Comparison of ENCODE assay signal across 8 mouse cellular contexts in genomic region chr9:102722750-102723149, GRCm38 (mm10). TPM values are rescaled to one million over a fixed set of nuclear protein-coding genes. Genes with fewer than 3 reads are reported as not detected.
DNase-seq lines count a peak whose midpoint lies in the region; ATAC-seq and TF ChIP-seq lines count a peak whose summit lies in the region.
"Had no signal": no experiment of that assay in that cellular context is flagged by ENCODE, and none has a peak within 500 bp of the region (broad histone marks: within the 10 kb centered on the region; RNA-seq: fewer than 3 reads in every experiment).

No protein-coding gene starts in this region.

- no peak for TF ChIP-seq CTCF in forebrain, postnatal 0 days (IDR thresholded peaks at IDR 0.05; ENCODE audit: low read depth)

- peak overlapping the region; percentile 17; the same call in 1 of the 2 replicates for H3K9ac ChIP-seq in lung, embryonic 15.5 days
- H3K9ac ChIP-seq in forebrain, postnatal 0 days = no peak overlapping the region
- H3K9ac ChIP-seq in limb, embryonic 13.5 days = peak overlapping the region; percentile 99
- H3K9ac ChIP-seq in stomach, embryonic 16.5 days (ENCODE audit: low read length) = no peak overlapping the region
- H3K9ac ChIP-seq: liver, embryonic 15.5 days had no signal

- H3K27ac ChIP-seq in lung, embryonic 15.5 days = peak overlapping the region; percentile 91
- H3K27ac ChIP-seq in forebrain, postnatal 0 days (ENCODE audit: low read depth, low read length) = no peak overlapping the region
- H3K27ac ChIP-seq in limb, embryonic 13.5 days = peak overlapping the region; percentile 87
- H3K27ac ChIP-seq in stomach, embryonic 16.5 days (ENCODE audit: low read length) = peak overlapping the region; percentile 67; the same call in 1 of the 2 replicates
- H3K27ac ChIP-seq: liver, embryonic 15.5 days had no signal

- WGBS in lung, embryonic 15.5 days = 74% methylated on average over 4 of the region's 4 CpGs
- 73% methylated on average over 4 of the region's 4 CpGs for WGBS in forebrain, postnatal 0 days
- 86% methylated on average over 4 of the region's 4 CpGs for WGBS in limb, embryonic 13.5 days
- 76% methylated on average over 4 of the region's 4 CpGs for WGBS in stomach, embryonic 16.5 days

- no peak for ATAC-seq in lung, embryonic 15.5 days (ENCODE audit: borderline replicate concordance, extremely low read depth, low FRiP score, low TSS enrichment)
- ATAC-seq in forebrain, postnatal 0 days = no peak
- no peak for ATAC-seq in limb, embryonic 13.5 days (ENCODE audit: low FRiP score, low read depth)
- ATAC-seq in stomach, embryonic 16.5 days (ENCODE audit: insufficient read depth, low FRiP score) = no peak

- H3K36me3 ChIP-seq in lung, embryonic 15.5 days = peaks cover 61% of the 10 kb centered on the region
- peaks cover 56% of the 10 kb centered on the region for H3K36me3 ChIP-seq in forebrain, postnatal 0 days (ENCODE audit: insufficient read depth)
- peaks cover 78% of the 10 kb centered on the region for H3K36me3 ChIP-seq in limb, embryonic 13.5 days
- peaks cover 25% of the 10 kb centered on the region for H3K36me3 ChIP-seq in stomach, embryonic 16.5 days (ENCODE audit: control insufficient read depth, insufficient read depth, low read length)

- H3K4me3 ChIP-seq in lung, embryonic 15.5 days = no peak overlapping the region
- no peak overlapping the region for H3K4me3 ChIP-seq in forebrain, postnatal 0 days (ENCODE audit: low read depth, low read length)
- peak overlapping the region; percentile 96 for H3K4me3 ChIP-seq in limb, embryonic 13.5 days
- H3K4me3 ChIP-seq in stomach, embryonic 16.5 days (replicated peaks; ENCODE audit: low read length) = no peak overlapping the region
- H3K4me3 ChIP-seq: liver, embryonic 15.5 days had no signal

- peak overlapping the region; percentile 82; the same call in 1 of the 2 replicates for H3K4me2 ChIP-seq in lung, embryonic 15.5 days
- peak overlapping the region; percentile 67; the same call in 1 of the 2 replicates for H3K4me2 ChIP-seq in forebrain, postnatal 0 days (ENCODE audit: low read depth)
- H3K4me2 ChIP-seq in limb, embryonic 13.5 days (replicated peaks) = peak overlapping the region; percentile 74
- H3K4me2 ChIP-seq in stomach, embryonic 16.5 days (ENCODE audit: low read depth, low read length) = peak overlapping the region; percentile 94
- H3K4me2 ChIP-seq: liver, embryonic 15.5 days had no signal

- no peaks in the 10 kb centered on the region for H3K27me3 ChIP-seq in lung, embryonic 15.5 days
- no peaks in the 10 kb centered on the region for H3K27me3 ChIP-seq in forebrain, postnatal 0 days (ENCODE audit: insufficient read depth, low read length)
- no peaks in the 10 kb centered on the region for H3K27me3 ChIP-seq in limb, embryonic 13.5 days
- H3K27me3 ChIP-seq in stomach, embryonic 16.5 days (ENCODE audit: control insufficient read depth, insufficient read depth, low read length) = no peaks in the 10 kb centered on the region

- no peaks in the 10 kb centered on the region for H3K9me3 ChIP-seq in lung, embryonic 15.5 days
- no peaks in the 10 kb centered on the region for H3K9me3 ChIP-seq in forebrain, postnatal 0 days (ENCODE audit: low read length)
- H3K9me3 ChIP-seq in limb, embryonic 13.5 days = no peaks in the 10 kb centered on the region
- H3K9me3 ChIP-seq in stomach, embryonic 16.5 days (replicated peaks; ENCODE audit: control insufficient read depth, low read length) = no peaks in the 10 kb centered on the region
- H3K9me3 ChIP-seq: liver, embryonic 15.5 days had no signal

- H3K4me1 ChIP-seq in lung, embryonic 15.5 days = peaks cover 84% of the 10 kb centered on the region
- H3K4me1 ChIP-seq in forebrain, postnatal 0 days (ENCODE audit: insufficient read depth) = peaks cover 46% of the 10 kb centered on the region
- H3K4me1 ChIP-seq in limb, embryonic 13.5 days = peaks cover 81% of the 10 kb centered on the region
- peaks cover 63% of the 10 kb centered on the region for H3K4me1 ChIP-seq in stomach, embryonic 16.5 days (ENCODE audit: control insufficient read depth, insufficient read depth, low read length)

- DNase-seq in lung, adult 18-20 months = no peak
- DNase-seq in forebrain, postnatal 0 days = no peak
- DNase-seq in frontal cortex, postnatal 25 days (ENCODE audit: low spot score in 2 of 2) = no peak
- no peak for DNase-seq in adrenal gland, postnatal 36 days

RNA-seq across cellular contexts. Expression of gene Amotl2, which starts 6.3 kb away (rescaled TPM):
- 45.5 and 47.0 TPM in 2 replicates for polyA plus RNA-seq in lung, embryonic 15.5 days (2015; fragmentation: Nextera tagmentation; extraction: Ambion mirVana)
- 85.8 and 106 TPM in 2 replicates for total RNA-seq in forebrain, postnatal 0 days (2014; rRNA removed)
- 24.8 and 27.6 TPM in 2 replicates for polyA plus RNA-seq in forebrain, postnatal 0 days (2015; fragmentation: Nextera tagmentation; extraction: Ambion mirVana)
- 66.8 and 71.3 TPM in 2 replicates for polyA plus RNA-seq in limb, embryonic 13.5 days (2015; fragmentation: Nextera tagmentation; extraction: Ambion mirVana)
- polyA plus RNA-seq in stomach, embryonic 16.5 days (2015; fragmentation: Nextera tagmentation; extraction: Ambion mirVana) = 21.1 and 26.3 TPM in 2 replicates
- total RNA-seq in adrenal gland, postnatal 36 days (2021) = 100 to 1,000 TPM; 219 to 385 TPM

Comparison
In these comparisons a context has a peak if more than half of its experiments do, and no peak if none do; other contexts are left out.
1. H3K9ac ChIP-seq: peak in lung, embryonic 15.5 days (single experiment) and limb, embryonic 13.5 days (single experiment); none in forebrain, postnatal 0 days (single experiment) and stomach, embryonic 16.5 days (single experiment).
2. Peak in every context shown above with its lines, with median percentiles within 50 percentile points of each other: H3K4me2 ChIP-seq.